Mouse (Mus musculus) right cerebral cortex, postnatal 36 days (tissue): ENCODE measurements around the gene Ascl3.

ENCODE experiments used
- DNase-seq, 2 experiments: peaks; one replicate each; pipeline ENCODE4 v3.0.0; 2022; ENCODE audit warnings: low spot score in 2 of 2, mixed read lengths in 1 of 2

The Ascl3 gene

GRCm38 (mm10) chr7:109731626-109732025 is at the start of gene Ascl3:
Gene Ascl3, minus strand, starts transcription at chr7:109731726.
- no peak for DNase-seq

- DNase-seq, result no peak
These were observed 49.6 kb upstream of the Ascl3 start for GRCm38 (mm10) chr7:109781087-109781469.

GRCm38 (mm10) chr7:109772251-109772650 is 40.7 kb upstream of the Ascl3 start:
- no peak for DNase-seq

- no peak for DNase-seq
These were observed 37.3 kb upstream of the Ascl3 start for GRCm38 (mm10) chr7:109768699-109769383.

GRCm38 (mm10) chr7:109767575-109768350 is 36.2 kb upstream of the Ascl3 start:
- DNase-seq, result no peak

GRCm38 (mm10) chr7:109764009-109764408 is 32.5 kb upstream of the Ascl3 start:
- DNase-seq, result no peak

GRCm38 (mm10) chr7:109756291-109756690 is 24.8 kb upstream of the Ascl3 start:
- DNase-seq, result no peak

GRCm38 (mm10) chr7:109754034-109754433 is 22.5 kb upstream of the Ascl3 start:
- no peak for DNase-seq

- peak; percentile 68 to 79 for DNase-seq
These were observed 20.7 kb upstream of the Ascl3 start, which contains the start of gene Tmem9b for GRCm38 (mm10) chr7:109752008-109752925. Gene Tmem9b, minus strand, starts transcription at chr7:109752875.

GRCm38 (mm10) chr7:109751427-109752007 is 20.0 kb upstream of the Ascl3 start:
- DNase-seq, result no peak

GRCm38 (mm10) chr7:109747747-109748146 is 16.2 kb upstream of the Ascl3 start:
- no peak for DNase-seq

- DNase-seq, result no peak
These were observed 10.2 kb upstream of the Ascl3 start for GRCm38 (mm10) chr7:109741703-109742102.

- no peak for DNase-seq
These were observed 9.5 kb upstream of the Ascl3 start for GRCm38 (mm10) chr7:109741060-109741459.

GRCm38 (mm10) chr7:109739822-109740370 is 8.4 kb upstream of the Ascl3 start:
- no peak for DNase-seq

- DNase-seq, result no peak
These were observed 3.3 kb upstream of the Ascl3 start for GRCm38 (mm10) chr7:109734806-109735205.

- no peak for DNase-seq
These were observed 7.8 kb downstream of the Ascl3 start, which contains the start of gene BC051019 for GRCm38 (mm10) chr7:109723697-109724096. Gene BC051019, minus strand, starts transcription at chr7:109723850.

GRCm38 (mm10) chr7:109723114-109723513 is 8.4 kb downstream of the Ascl3 start:
- no peak for DNase-seq

- no peak for DNase-seq
These were observed 8.9 kb downstream of the Ascl3 start for GRCm38 (mm10) chr7:109722618-109723017.

- DNase-seq, result no peak
These were observed 12.2 kb downstream of the Ascl3 start for GRCm38 (mm10) chr7:109719286-109719685.

- no peak for DNase-seq
These were observed 18.0 kb downstream of the Ascl3 start for GRCm38 (mm10) chr7:109713434-109713982.

- no peak for DNase-seq
These were observed 19.3 kb downstream of the Ascl3 start for GRCm38 (mm10) chr7:109712198-109712597.
